Mouse (Mus musculus) kidney, embryonic 14.5 days (tissue): ENCODE data around the gene Casd1. TPM values are rescaled to one million over a fixed set of nuclear protein-coding genes. Genes with fewer than 3 reads are reported as not detected.
A peak's percentile ranks its signal among the peaks of the same experiment; 100 is the strongest.

Source experiments
- ATAC-seq: fragments of 200-750 bp; cut with Nextera tagmentation; 2 replicates; pipeline ENCODE4 v1.8.0; 2017; ENCODE audit warnings: moderate number of reproducible peaks, mild to moderate bottlenecking, moderate TSS enrichment, moderate library complexity; ENCODE audit not compliant: low FRiP score, low TSS enrichment
- H3K27ac ChIP-seq: fragments of 300-500 bp; sonication (generic); 2 replicates; pipeline ENCODE4 v1.5.1; 2014; ENCODE audit warnings: low read depth, mild to moderate bottlenecking, low read length, moderate library complexity, mixed read lengths
- H3K27me3 ChIP-seq: fragments of 300-500 bp; sonication (generic); 2 replicates; pipeline ENCODE4 v1.6.1; 2014; ENCODE audit warnings: mild to moderate bottlenecking, low read length; ENCODE audit not compliant: control insufficient read depth, insufficient read depth
- H3K36me3 ChIP-seq: fragments of 300-500 bp; sonication (generic); 2 replicates; pipeline ENCODE4 v1.6.1; 2014; ENCODE audit warnings: low read length, mixed read lengths; ENCODE audit not compliant: control insufficient read depth, insufficient read depth
- H3K4me1 ChIP-seq: fragments of 300-500 bp; sonication (generic); 2 replicates; pipeline ENCODE4 v1.6.1; 2014; ENCODE audit warnings: low read length, mixed read lengths; ENCODE audit not compliant: control insufficient read depth, insufficient read depth
- H3K4me2 ChIP-seq: fragments of 300-500 bp; sonication (generic); replicated peaks from 2 replicates; pipeline ENCODE4 v1.6.1; 2014; ENCODE audit warnings: low read depth, mild to moderate bottlenecking, low read length
- H3K4me3 ChIP-seq: fragments of 300-500 bp; sonication (generic); 2 replicates; pipeline ENCODE4 v1.5.1; 2014; ENCODE audit warnings: mild to moderate bottlenecking, low read length
- H3K9ac ChIP-seq: fragments of 300-500 bp; sonication (generic); 2 replicates; pipeline ENCODE4 v1.6.1; 2014; ENCODE audit warnings: low read depth, mild to moderate bottlenecking, low read length, moderate library complexity
- H3K9me3 ChIP-seq: fragments of 300-500 bp; sonication (generic); 2 replicates; pipeline ENCODE4 v1.6.1; 2016; ENCODE audit warnings: low read length; ENCODE audit not compliant: control insufficient read depth
- WGBS: fragments of 180-500 bp; shearing (Covaris S2); extraction: QIAGEN DNeasy Blood & Tissue Kit; methylation state at CpG from one replicate; pipeline ENCODE4 v1.1.7; 2014; 5-methylcytosine and 5-hydroxymethylcytosine counted together
- polyA plus RNA-seq: library from polyadenylated mRNA; unstranded; fragments of >200 nt; fragmentation: Nextera tagmentation; extraction: Ambion mirVana; gene quantifications from 2 replicates; pipeline ENCODE4 v1.2.1, GENCODE M21; 2014

The Casd1 gene
- 23.3 and 47.5 TPM in 2 replicates for polyA plus RNA-seq

DNA sequence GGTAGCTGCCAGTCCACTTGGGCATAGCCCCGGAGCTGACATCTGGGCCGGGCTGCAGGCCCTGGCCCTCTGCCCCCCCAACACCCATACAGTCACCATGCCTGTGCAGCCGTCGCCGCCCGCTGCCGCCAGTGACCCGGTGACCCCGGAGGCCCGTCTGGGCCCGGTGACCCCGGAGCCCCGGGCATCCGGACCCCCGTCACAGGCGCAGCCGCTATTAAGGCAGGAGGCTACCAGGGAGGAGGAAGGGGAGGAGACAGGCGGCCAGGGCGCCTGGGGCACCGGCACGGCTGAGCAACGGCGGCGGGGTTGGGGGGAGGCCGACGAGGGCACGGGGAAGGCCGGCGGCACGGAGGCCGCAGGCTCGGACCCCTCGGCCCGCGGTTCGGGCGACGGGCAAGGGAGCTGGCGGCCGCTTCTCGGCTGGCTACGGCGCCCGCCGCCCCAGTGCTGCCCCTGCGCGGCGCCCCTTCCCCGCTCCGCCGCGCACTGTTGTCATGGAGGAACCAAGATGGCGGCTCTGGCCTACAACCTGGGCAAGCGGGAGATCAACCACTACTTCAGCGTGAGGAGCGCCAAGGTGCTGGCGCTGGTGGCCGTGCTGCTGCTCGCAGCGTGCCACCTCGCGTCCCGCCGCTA, at the start of gene Casd1:
TSS of gene Casd1 (plus strand) at position 182 of the 639 bp plus-strand sequence.
- no peaks in the 10 kb centered on the region for H3K9me3 ChIP-seq
- H3K27ac ChIP-seq: peak within 1 kb of the TSS; percentile 88
- H3K27me3 ChIP-seq: no peaks in the 10 kb centered on the region
- no peaks in the 10 kb centered on the region for H3K36me3 ChIP-seq
- H3K4me1 ChIP-seq: peaks cover 13% of the 10 kb centered on the region
- peak within 1 kb of the TSS; percentile 74 for H3K4me3 ChIP-seq
- peak; percentile 91 for ATAC-seq
- under 1% methylated on average over 64 of the region's 64 CpGs for WGBS
- H3K4me2 ChIP-seq: peak within 1 kb of the TSS; percentile 89
- peak within 1 kb of the TSS; percentile 96 for H3K9ac ChIP-seq

DNA sequence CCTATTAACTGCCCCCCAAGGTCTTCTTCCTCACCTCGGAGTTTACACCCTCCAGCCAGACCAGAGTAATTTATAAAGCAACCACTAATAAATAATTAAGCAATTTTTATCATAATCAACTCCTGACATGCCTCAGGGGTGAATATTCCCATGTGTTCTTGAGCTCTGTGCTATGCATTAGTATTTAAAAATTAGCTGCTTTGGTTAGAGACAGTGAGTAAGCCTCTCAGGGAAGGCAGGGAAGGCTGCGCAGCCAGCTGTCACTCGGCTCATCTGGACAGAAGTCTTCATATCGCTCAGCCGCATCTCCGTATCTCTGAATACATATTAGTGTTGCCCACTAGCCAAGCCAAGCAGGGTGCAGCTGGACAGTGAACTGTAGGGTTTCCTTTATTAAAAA, 45.3 kb upstream of the Casd1 start:
- no peaks in the 10 kb centered on the region for H3K36me3 ChIP-seq
- H3K4me1 ChIP-seq: peaks cover 5% of the 10 kb centered on the region; the same call in 1 of the 2 replicates
- no peak overlapping the region for H3K4me3 ChIP-seq
- no peaks in the 10 kb centered on the region for H3K27me3 ChIP-seq
- no peak overlapping the region for H3K27ac ChIP-seq
- WGBS: 79% methylated on average over 6 of the region's 6 CpGs
- no peak for ATAC-seq
- no peak overlapping the region for H3K9ac ChIP-seq
- no peaks in the 10 kb centered on the region for H3K9me3 ChIP-seq
- H3K4me2 ChIP-seq: no peak overlapping the region

DNA sequence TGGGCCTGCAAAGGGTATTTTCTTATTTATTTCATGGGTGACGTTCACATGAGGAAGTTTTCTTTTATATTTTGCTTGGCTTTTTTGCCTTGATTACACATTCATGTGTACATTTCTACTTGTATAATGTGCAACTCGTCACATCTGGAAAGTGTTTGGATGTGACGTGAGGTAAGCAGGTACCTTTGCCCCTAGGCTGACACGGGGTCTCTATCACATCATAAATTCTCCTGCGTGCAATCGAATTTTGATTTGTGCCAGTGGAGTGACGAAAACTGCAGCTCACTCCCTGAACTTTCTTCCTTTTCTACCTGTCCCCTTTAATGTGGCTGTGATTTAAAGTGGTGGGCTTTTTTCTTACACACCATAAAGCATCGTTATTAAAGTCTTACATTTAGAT, 43.6 kb upstream of the Casd1 start:
- no peak for ATAC-seq
- no peak overlapping the region for H3K4me3 ChIP-seq
- 37% methylated on average over 8 of the region's 8 CpGs for WGBS
- H3K36me3 ChIP-seq: no peaks in the 10 kb centered on the region
- H3K27me3 ChIP-seq: no peaks in the 10 kb centered on the region
- no peak overlapping the region for H3K27ac ChIP-seq
- H3K9ac ChIP-seq: no peak overlapping the region
- H3K4me2 ChIP-seq: no peak overlapping the region
- H3K4me1 ChIP-seq: peaks cover 19% of the 10 kb centered on the region
- H3K9me3 ChIP-seq: no peaks in the 10 kb centered on the region

DNA sequence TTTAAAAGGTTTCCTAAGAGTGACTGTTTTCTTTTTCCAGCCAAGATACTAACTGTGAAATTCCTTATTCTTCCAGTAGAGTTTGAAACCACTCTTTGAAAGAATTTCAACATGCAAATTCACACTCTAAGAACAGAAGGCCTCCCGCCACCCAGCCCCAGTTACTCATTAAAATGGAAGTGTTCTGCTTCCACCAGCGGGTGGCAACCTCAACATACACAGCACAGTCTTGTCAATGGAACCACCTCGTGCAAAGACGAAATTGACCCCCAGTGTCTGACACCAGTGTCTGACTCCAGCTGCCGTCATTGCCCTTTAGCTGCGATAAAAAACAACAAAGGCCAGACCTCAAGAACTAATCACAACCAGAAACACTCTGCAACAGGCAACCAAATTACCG, 43.0 kb upstream of the Casd1 start:
- WGBS: 7% methylated on average over 7 of the region's 7 CpGs
- no peaks in the 10 kb centered on the region for H3K9me3 ChIP-seq
- H3K27me3 ChIP-seq: no peaks in the 10 kb centered on the region
- no peak overlapping the region for H3K9ac ChIP-seq
- ATAC-seq: peak; percentile 79
- H3K4me1 ChIP-seq: peaks cover 19% of the 10 kb centered on the region
- H3K4me2 ChIP-seq: peak overlapping the region; percentile 15
- no peak overlapping the region for H3K27ac ChIP-seq
- H3K4me3 ChIP-seq: no peak overlapping the region
- no peaks in the 10 kb centered on the region for H3K36me3 ChIP-seq

DNA sequence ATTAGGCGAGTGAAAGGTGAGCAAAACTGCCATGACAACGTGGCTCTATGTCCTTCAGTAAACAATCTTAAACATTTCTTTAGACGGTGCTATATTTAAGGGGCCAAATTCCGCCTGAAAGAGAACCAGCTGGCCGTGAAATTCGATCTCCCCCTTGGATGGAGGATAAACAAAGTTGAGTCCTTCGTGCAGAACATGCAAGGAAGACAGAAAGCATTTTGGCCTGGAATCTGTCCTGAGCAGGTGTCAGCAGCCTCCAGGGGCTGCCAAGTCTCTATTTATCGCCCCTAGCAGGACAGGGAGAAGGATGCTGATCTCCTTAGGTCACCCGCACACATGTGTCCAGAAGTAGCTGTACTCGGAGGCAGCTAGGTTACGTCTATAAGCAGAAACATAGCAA, 39.5 kb upstream of the Casd1 start:
- Histone ChIP-seq H3K4me3 (no peak overlapping the region), H3K27me3 (no peaks in the 10 kb centered on the region), H3K9ac (no peak overlapping the region), H3K4me1 (peaks cover 19% of the 10 kb centered on the region), H3K27ac (no peak overlapping the region), H3K9me3 (no peaks in the 10 kb centered on the region), H3K36me3 (no peaks in the 10 kb centered on the region), H3K4me2 (no peak overlapping the region)
- ATAC-seq: peak; percentile 77; the same call in 1 of the 2 replicates
- WGBS: 7% methylated on average over 11 of the region's 11 CpGs

DNA sequence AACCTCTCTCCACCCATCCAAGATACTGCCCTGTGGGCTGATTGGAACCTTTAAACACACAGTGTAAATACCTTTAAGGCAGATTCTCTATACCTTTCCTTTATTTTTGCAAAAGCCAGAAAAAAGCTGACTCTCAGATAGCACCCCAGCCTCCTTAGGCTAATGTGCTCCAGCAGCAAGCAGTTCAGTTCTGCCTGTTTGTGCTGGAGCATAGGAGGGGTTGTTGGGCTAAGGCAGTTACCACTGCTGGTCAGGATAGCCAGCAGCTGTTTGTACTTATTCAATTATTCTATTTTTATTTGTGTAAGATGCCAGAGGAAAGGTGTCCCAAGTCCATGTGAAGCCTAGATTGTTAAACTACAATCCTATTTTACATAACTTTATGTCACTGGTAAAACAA, 39.0 kb upstream of the Casd1 start:
- H3K27ac ChIP-seq: no peak overlapping the region
- no peaks in the 10 kb centered on the region for H3K27me3 ChIP-seq
- no peak overlapping the region for H3K9ac ChIP-seq
- peaks cover 19% of the 10 kb centered on the region for H3K4me1 ChIP-seq
- H3K9me3 ChIP-seq: no peaks in the 10 kb centered on the region
- no peak overlapping the region for H3K4me2 ChIP-seq
- H3K36me3 ChIP-seq: no peaks in the 10 kb centered on the region
- H3K4me3 ChIP-seq: no peak overlapping the region
- no peak for ATAC-seq

DNA sequence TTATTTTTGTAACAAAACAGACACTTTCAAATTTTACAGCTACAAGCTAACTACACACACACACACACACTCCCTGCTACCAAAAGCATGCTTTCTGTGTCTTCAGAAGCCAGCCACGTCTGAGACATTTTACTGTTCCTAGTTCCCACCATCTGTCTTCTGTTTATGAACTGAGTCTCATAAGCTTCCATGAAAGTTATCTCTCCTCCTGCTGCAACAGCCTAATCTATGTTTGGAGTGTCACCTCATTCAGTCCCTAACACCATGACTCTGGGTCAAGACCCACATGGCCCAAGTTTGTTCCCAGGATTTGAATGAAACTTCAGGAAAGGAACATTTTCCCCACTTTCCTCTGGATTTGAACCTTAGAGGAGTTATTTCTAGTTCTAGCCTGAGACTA, 38.2 kb upstream of the Casd1 start:
- no peak for ATAC-seq
- Histone ChIP-seq H3K9me3 (no peaks in the 10 kb centered on the region), H3K27ac (no peak overlapping the region), H3K27me3 (no peaks in the 10 kb centered on the region), H3K36me3 (no peaks in the 10 kb centered on the region), H3K9ac (no peak overlapping the region), H3K4me3 (no peak overlapping the region), H3K4me2 (no peak overlapping the region), H3K4me1 (peaks cover 19% of the 10 kb centered on the region)
- WGBS: 58% methylated on average over 1 of the region's 1 CpGs

DNA sequence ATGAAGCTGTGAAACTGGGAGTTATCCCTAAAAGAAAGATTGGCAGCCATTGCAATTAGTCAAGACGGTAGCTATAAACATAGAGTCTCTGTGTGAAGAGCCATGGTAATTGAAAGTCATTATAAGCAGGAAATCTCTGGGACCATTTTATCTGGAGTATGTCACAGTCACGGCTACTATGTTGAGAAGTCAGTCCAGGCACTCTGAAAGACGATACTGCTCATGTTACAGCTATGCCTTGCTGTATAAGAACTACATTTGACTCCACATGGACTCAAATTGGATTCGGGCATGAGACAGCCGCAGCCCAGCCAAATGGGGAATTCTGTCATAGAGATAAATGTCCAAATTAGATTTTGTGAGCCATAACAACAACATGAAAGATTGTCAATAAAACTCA, 37.2 kb upstream of the Casd1 start:
- Histone ChIP-seq H3K9me3 (no peaks in the 10 kb centered on the region), H3K36me3 (no peaks in the 10 kb centered on the region), H3K27me3 (no peaks in the 10 kb centered on the region), H3K4me1 (peaks cover 15% of the 10 kb centered on the region), H3K4me2 (no peak overlapping the region), H3K4me3 (no peak overlapping the region), H3K27ac (no peak overlapping the region), H3K9ac (no peak overlapping the region)
- ATAC-seq: no peak
- 76% methylated on average over 5 of the region's 5 CpGs for WGBS

DNA sequence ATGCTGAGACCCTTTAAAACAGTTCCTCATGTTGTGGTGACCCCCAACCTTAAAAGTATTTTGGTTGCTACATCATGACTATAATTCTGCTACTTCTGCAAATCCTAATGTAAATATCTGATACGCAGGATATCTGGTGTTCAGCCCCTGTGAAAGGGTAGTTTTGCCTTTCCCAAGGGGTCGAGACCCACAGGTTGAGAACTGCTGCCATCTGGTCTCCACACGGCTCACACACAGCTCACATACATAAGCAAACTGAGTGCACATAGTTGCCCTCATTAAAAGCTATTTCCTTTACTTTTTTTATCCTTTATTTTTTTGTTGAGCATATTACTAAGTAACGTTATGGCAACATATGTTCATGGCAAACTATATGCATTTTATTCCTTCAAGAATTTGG, 30.2 kb upstream of the Casd1 start:
- Histone ChIP-seq H3K4me2 (no peak overlapping the region), H3K27me3 (no peaks in the 10 kb centered on the region), H3K4me3 (no peak overlapping the region), H3K27ac (no peak overlapping the region), H3K4me1 (no peaks in the 10 kb centered on the region), H3K9me3 (no peaks in the 10 kb centered on the region), H3K36me3 (no peaks in the 10 kb centered on the region), H3K9ac (no peak overlapping the region)
- no peak for ATAC-seq
- WGBS: 59% methylated on average over 4 of the region's 4 CpGs
